Mouse (Mus musculus) heart, embryonic 12.5 days (tissue): ENCODE data around the gene Fignl2. TPM values are rescaled to one million over a fixed set of nuclear protein-coding genes. Genes with fewer than 3 reads are reported as not detected.
A peak's percentile ranks its signal among the peaks of the same experiment; 100 is the strongest.

Experiments
- ATAC-seq: fragments of 200-750 bp; cut with Nextera tagmentation; 2 replicates; pipeline ENCODE4 v1.8.0; 2017; ENCODE audit warnings: moderate TSS enrichment, moderate library complexity; ENCODE audit not compliant: insufficient number of reproducible peaks, low FRiP score
- H3K27ac ChIP-seq: fragments of 300-500 bp; sonication (generic); 2 replicates; pipeline ENCODE4 v1.5.1; 2016; ENCODE audit warnings: mild to moderate bottlenecking, moderate library complexity; ENCODE audit not compliant: poor library complexity, severe bottlenecking
- H3K27me3 ChIP-seq: fragments of 300-500 bp; sonication (generic); replicated peaks from 2 replicates; pipeline ENCODE4 v1.6.1; 2016; ENCODE audit warnings: mild to moderate bottlenecking, moderate library complexity
- H3K36me3 ChIP-seq: fragments of 300-500 bp; sonication (generic); 2 replicates; pipeline ENCODE4 v1.6.1; 2016; ENCODE audit warnings: mild to moderate bottlenecking, moderate library complexity
- H3K4me1 ChIP-seq: fragments of 300-500 bp; sonication (generic); replicated peaks from 2 replicates; pipeline ENCODE4 v1.6.1; 2016; ENCODE audit warnings: mild to moderate bottlenecking
- H3K4me2 ChIP-seq: fragments of 300-500 bp; sonication (generic); 2 replicates; pipeline ENCODE4 v1.6.1; 2016; ENCODE audit warnings: mild to moderate bottlenecking, moderate library complexity
- H3K4me3 ChIP-seq: fragments of 300-500 bp; sonication (generic); 2 replicates; pipeline ENCODE4 v1.5.1; 2016; ENCODE audit warnings: mild to moderate bottlenecking
- H3K9ac ChIP-seq: fragments of 300-500 bp; sonication (generic); 2 replicates; pipeline ENCODE4 v1.6.1; 2016; ENCODE audit warnings: mild to moderate bottlenecking, moderate library complexity
- H3K9me3 ChIP-seq: fragments of 300-500 bp; sonication (generic); replicated peaks from 2 replicates; pipeline ENCODE4 v1.6.1; 2016; ENCODE audit warnings: mild to moderate bottlenecking, moderate library complexity
- WGBS: fragments of 180-500 bp; shearing (Covaris S2); methylation state at CpG from one replicate; pipeline ENCODE4 v1.1.7; 2016; 5-methylcytosine and 5-hydroxymethylcytosine counted together
- polyA plus RNA-seq: library from polyadenylated mRNA; unstranded; fragments of >200 nt; fragmentation: Nextera tagmentation; extraction: Ambion mirVana; gene quantifications from 2 replicates; pipeline ENCODE4 v1.2.1, GENCODE M21; 2016

Gene Fignl2
- polyA plus RNA-seq, 1 experiment from 2014 or later = 0.15 TPM

DNA sequence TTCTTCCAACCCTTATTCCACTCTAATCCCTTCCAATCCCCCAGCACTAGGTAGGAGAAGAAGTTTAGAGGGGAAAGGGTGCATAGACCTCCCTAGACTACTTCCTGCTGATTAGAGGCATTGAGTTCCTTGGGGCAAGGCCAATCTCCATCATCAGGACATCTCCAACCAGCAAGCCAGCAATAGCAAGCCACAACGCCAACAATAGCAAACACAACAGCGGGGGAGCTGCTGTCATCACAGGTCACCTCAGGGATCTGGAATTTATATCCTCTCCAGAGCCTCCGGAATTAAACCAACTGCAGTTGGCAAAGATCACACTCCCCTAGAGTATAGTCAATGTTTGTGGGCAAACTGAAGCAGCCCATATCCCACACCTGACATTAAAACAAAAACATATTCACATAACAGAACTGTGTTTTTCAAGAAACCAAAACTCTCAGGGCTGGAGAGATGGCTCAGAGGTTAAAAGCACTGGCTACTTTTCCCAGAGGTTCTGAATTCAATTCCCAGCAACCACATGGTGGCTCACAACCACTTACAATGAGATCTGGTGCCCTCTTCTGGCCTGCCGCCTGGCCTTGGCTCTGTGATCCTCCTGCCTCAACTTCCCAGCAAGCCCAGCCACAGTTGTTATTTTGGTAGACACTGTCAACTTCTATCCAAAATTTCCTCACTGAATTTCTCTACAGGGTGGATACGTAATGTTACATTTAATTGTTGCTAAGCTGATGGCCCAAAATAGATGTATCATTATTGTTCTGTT is 29.7 kb upstream of the Fignl2 start:
- Histone ChIP-seq H3K36me3 (no peaks in the 10 kb centered on the region), H3K27me3 (peaks cover 10% of the 10 kb centered on the region; the same call in 1 of the 2 replicates), H3K4me1 (0 out of 2 replicates have a peak, but pooled peaks cover 3% of the 10 kb centered on the region), H3K4me2 (no peak overlapping the region), H3K27ac (no peak overlapping the region), H3K4me3 (no peak overlapping the region), H3K9me3 (no peaks in the 10 kb centered on the region), H3K9ac (no peak overlapping the region)
- no peak for ATAC-seq
- 66% methylated on average over 5 of the region's 5 CpGs for WGBS

DNA sequence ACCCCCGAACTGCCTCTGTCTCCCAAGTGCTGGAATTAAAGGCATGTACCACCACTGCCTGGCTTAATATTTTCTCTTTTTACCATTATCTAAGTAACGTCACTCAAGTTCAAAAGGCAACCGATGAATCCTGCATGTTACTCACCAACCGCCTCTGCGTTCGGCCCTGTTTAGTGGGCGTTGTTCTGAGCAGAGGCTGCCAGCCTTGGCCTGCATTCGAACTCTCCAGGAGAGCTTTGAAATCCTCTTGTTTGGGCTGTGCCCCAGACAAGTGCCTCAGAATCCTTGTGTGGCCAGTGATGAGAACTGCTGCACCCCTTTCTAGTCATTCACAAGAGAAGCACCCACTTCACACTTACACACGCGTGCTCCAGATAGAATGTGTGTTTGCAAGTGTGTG is 27.6 kb upstream of the Fignl2 start:
- no peak overlapping the region for H3K9ac ChIP-seq
- peaks cover 9% of the 10 kb centered on the region; the same call in 1 of the 2 replicates for H3K27me3 ChIP-seq
- no peaks in the 10 kb centered on the region for H3K9me3 ChIP-seq
- H3K4me1 ChIP-seq = 0 out of 2 replicates have a peak, but pooled peaks cover 3% of the 10 kb centered on the region
- H3K4me3 ChIP-seq = no peak overlapping the region
- no peak for ATAC-seq
- H3K36me3 ChIP-seq = no peaks in the 10 kb centered on the region
- H3K27ac ChIP-seq = no peak overlapping the region; the same call in 1 of the 2 replicates
- peak overlapping the region; percentile 49 for H3K4me2 ChIP-seq
- 84% methylated on average over 10 of the region's 10 CpGs for WGBS

GRCm38 (mm10) chr15:101105496-101105994 is 27.2 kb upstream of the Fignl2 start:
- no peak overlapping the region for H3K4me3 ChIP-seq

DNA sequence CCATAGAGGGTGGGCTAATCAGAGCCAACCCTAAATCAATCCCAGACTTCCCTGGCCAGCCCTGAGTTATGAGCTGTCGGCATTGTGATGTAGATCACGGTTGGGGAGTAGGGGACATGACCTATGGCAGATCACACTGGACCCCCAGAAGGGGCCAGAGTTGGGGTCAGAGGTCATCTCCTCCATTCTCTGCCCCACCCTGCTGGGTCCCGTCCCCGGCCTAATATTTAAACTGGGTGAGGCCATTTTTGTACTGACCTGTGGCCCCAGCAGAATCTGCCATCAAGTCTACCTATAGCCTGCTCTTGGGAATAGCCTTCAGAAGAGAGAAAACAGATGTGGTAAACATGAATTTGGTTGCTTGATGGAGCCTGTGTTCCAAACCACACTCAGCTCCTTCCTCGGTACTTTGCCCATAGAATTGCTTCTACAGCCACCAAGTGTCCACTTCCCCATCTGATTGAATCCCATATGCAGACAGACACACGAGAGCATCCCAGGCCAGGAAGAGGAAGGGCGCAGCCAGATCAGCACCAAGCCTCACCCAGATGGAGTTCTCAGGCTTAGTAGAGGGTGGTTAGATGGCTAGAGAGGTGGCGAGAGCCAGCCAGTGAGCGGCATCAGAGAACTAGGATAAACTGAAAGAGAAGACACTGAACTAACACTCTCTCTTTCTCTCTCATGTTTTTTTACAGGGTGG is 25.4 kb upstream of the Fignl2 start:
- no peak for ATAC-seq
- Histone ChIP-seq H3K9ac (no peak overlapping the region), H3K27ac (no peak overlapping the region), H3K4me3 (no peak overlapping the region), H3K4me1 (0 out of 2 replicates have a peak, but pooled peaks cover 3% of the 10 kb centered on the region), H3K4me2 (no peak overlapping the region), H3K36me3 (no peaks in the 10 kb centered on the region), H3K9me3 (no peaks in the 10 kb centered on the region), H3K27me3 (peaks cover 20% of the 10 kb centered on the region)
- 78% methylated on average over 9 of the region's 9 CpGs for WGBS

More at GRCm38 (mm10) chr15:101105496-101105994, 27.2 kb upstream of the Fignl2 start:
- no peaks in the 10 kb centered on the region for H3K9me3 ChIP-seq
- H3K9ac ChIP-seq = no peak overlapping the region
- peak overlapping the region; percentile 49 for H3K4me2 ChIP-seq
- 20% methylated on average over 12 of the region's 12 CpGs for WGBS
- H3K27ac ChIP-seq = no peak overlapping the region
- peaks cover 7% of the 10 kb centered on the region; the same call in 1 of the 2 replicates for H3K27me3 ChIP-seq
- peak; percentile 61 for ATAC-seq
- H3K36me3 ChIP-seq = no peaks in the 10 kb centered on the region
- 0 out of 2 replicates have a peak, but pooled peaks cover 3% of the 10 kb centered on the region for H3K4me1 ChIP-seq

GRCm38 (mm10) chr15:101100996-101101395 is 22.6 kb upstream of the Fignl2 start:
- WGBS = 53% methylated on average over 3 of the region's 3 CpGs
- H3K4me1 ChIP-seq = peaks cover 12% of the 10 kb centered on the region
- no peak overlapping the region for H3K4me2 ChIP-seq
- no peaks in the 10 kb centered on the region for H3K36me3 ChIP-seq
- peaks cover 36% of the 10 kb centered on the region for H3K27me3 ChIP-seq
- no peaks in the 10 kb centered on the region for H3K9me3 ChIP-seq
- no peak overlapping the region for H3K27ac ChIP-seq
- ATAC-seq = no peak
- no peak overlapping the region for H3K4me3 ChIP-seq
- H3K9ac ChIP-seq = no peak overlapping the region

GRCm38 (mm10) chr15:101097985-101098651 is 19.8 kb upstream of the Fignl2 start:
- Histone ChIP-seq H3K9me3 (no peaks in the 10 kb centered on the region), H3K4me2 (peak overlapping the region; percentile 66), H3K9ac (peak overlapping the region; percentile 55; the same call in 1 of the 2 replicates), H3K36me3 (no peaks in the 10 kb centered on the region), H3K27ac (no peak overlapping the region), H3K27me3 (peaks cover 30% of the 10 kb centered on the region), H3K4me3 (peak overlapping the region; percentile 28), H3K4me1 (peaks cover 14% of the 10 kb centered on the region)
- WGBS = 4% methylated on average over 28 of the region's 28 CpGs
- no peak for ATAC-seq

DNA sequence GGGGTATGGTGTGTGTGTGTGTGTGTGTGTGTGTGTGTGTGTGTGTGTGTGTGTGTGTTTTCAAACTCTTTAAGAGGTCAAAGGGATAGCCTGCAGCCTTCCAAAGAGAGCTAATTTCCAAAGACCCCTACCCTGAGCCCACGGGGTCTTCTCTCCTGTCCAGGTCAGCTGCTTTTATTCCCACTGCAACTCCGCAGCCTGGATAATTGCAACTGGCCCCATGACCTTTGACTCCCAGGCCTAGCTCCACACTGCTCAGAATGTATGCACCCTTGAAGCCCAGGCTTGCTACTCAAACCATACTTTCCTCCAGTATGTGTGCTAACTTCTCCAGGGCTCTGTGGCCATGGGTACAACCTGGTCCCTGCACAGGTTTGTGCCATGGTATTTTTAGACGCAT is 17.0 kb upstream of the Fignl2 start:
- no peak overlapping the region for H3K4me3 ChIP-seq
- ATAC-seq = no peak
- no peaks in the 10 kb centered on the region for H3K36me3 ChIP-seq
- WGBS = 75% methylated on average over 3 of the region's 3 CpGs
- H3K9me3 ChIP-seq = no peaks in the 10 kb centered on the region
- H3K4me2 ChIP-seq = no peak overlapping the region
- H3K27ac ChIP-seq = no peak overlapping the region
- H3K9ac ChIP-seq = no peak overlapping the region
- peaks cover 38% of the 10 kb centered on the region for H3K27me3 ChIP-seq
- H3K4me1 ChIP-seq = peaks cover 24% of the 10 kb centered on the region

DNA sequence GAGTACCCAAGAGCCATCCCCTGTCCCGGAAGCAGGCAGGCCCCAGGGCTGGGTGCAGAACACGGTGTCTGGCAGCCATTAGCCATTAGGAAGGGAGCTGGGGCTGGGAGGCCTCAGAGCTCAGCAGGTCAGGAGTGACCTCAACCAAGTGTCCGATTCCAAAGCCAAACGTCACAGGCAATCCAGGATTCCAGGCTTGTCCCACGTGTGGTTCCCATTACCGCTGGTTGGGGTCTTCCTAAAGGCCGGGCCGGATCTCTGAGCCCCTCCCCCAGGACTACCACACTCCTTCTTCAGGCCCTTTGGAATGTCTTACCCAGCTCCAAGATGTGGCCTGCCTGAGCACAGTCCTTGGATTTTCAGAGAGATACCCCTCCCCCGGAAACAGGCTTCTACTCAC is 16.6 kb upstream of the Fignl2 start:
- 60% methylated on average over 9 of the region's 9 CpGs for WGBS

DNA sequence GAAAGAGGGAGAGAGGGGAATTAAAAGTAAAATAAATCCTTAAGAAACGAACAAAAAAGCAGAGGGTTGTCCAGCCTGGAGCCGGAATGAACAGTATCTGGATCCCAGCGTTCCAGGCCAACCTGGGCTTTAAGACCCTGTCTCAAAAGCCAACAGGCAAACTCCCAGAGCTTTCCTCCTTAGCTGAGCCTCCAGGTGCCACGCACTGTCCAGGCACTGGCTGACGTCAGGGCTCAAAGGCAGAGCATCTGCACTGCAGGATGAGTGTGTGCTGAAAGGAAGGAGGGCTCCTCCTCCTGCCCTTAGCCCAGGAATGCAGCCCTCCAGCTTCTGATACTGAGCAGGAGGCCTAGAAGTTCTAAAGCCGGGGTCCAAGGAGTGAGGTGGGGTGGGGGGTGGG is 15.6 kb upstream of the Fignl2 start:
- Histone ChIP-seq H3K36me3 (no peaks in the 10 kb centered on the region), H3K27me3 (peaks cover 31% of the 10 kb centered on the region), H3K9me3 (no peaks in the 10 kb centered on the region), H3K4me1 (peaks cover 24% of the 10 kb centered on the region), H3K9ac (no peak overlapping the region), H3K4me2 (no peak overlapping the region), H3K4me3 (no peak overlapping the region), H3K27ac (no peak overlapping the region)
- ATAC-seq = peak; percentile 44; the same call in 1 of the 2 replicates
- 41% methylated on average over 6 of the region's 6 CpGs for WGBS

More for the DNA sequence above, 16.6 kb upstream of the Fignl2 start:
- peaks cover 24% of the 10 kb centered on the region for H3K4me1 ChIP-seq
- no peak overlapping the region for H3K4me3 ChIP-seq
- H3K4me2 ChIP-seq = no peak overlapping the region
- peaks cover 37% of the 10 kb centered on the region for H3K27me3 ChIP-seq
- no peak for ATAC-seq
- no peak overlapping the region for H3K9ac ChIP-seq
- no peaks in the 10 kb centered on the region for H3K9me3 ChIP-seq
- no peaks in the 10 kb centered on the region for H3K36me3 ChIP-seq
- H3K27ac ChIP-seq = no peak overlapping the region

GRCm38 (mm10) chr15:101092829-101093648 is 14.7 kb upstream of the Fignl2 start:
- H3K9ac ChIP-seq = no peak overlapping the region
- no peak overlapping the region for H3K4me2 ChIP-seq
- H3K4me1 ChIP-seq = peaks cover 20% of the 10 kb centered on the region
- WGBS = 19% methylated on average over 25 of the region's 25 CpGs
- no peaks in the 10 kb centered on the region for H3K36me3 ChIP-seq
- no peak overlapping the region for H3K4me3 ChIP-seq
- H3K9me3 ChIP-seq = no peaks in the 10 kb centered on the region
- no peak for ATAC-seq
- H3K27ac ChIP-seq = no peak overlapping the region
- H3K27me3 ChIP-seq = 0 out of 2 replicates have a peak, but pooled peaks cover 22% of the 10 kb centered on the region
